Mouse (Mus musculus) liver, adult 2 months (tissue): ENCODE measurements around the gene D030056L22Rik.

ENCODE experiments used
- CTCF ChIP-seq: fragments of 200-500 bp; IDR thresholded peaks from 2 replicates; pipeline ENCODE4 v1.5.1; 2011; ENCODE audit warnings: low read depth, low read length, control low read depth
- POLR2A ChIP-seq: fragments of 200-500 bp; IDR thresholded peaks from 2 replicates; pipeline ENCODE4 v1.6.1; 2011; ENCODE audit warnings: low read length, control low read depth; ENCODE audit not compliant: insufficient read depth; ENCODE audit errors: extremely low read depth

DNA sequence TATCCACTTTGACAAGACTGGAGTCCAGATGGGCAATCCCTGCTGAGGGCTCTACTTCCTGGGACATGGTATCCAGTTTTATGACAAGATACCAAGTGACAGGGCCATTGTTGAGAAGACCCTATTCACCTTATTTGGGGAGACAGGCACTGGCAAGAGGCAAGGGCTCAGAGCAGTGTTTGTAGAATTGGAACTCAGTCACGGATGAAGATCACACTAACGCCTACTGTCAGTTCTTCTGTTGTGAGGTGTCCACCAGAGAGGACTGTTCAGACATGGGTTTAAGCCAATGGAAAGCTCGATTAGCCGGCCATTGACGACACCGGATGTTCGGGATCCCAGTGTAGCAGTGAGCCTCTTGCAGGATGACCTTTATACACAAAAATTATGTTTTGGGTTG, 43.4 kb upstream of the D030056L22Rik start:
- no peak for TF ChIP-seq POLR2A
- TF ChIP-seq CTCF: no peak
